Mouse (Mus musculus) thymus, adult 2 months (tissue): ENCODE results near the gene Tpm1.

Experiments
- CTCF ChIP-seq: fragments of 200-500 bp; IDR thresholded peaks from 2 replicates; pipeline ENCODE4 v1.5.1; 2012; ENCODE audit warnings: mild to moderate bottlenecking, control low read depth, low read length, moderate library complexity, borderline replicate concordance; ENCODE audit not compliant: control insufficient read depth, poor library complexity, insufficient read depth; ENCODE audit errors: extremely low read depth
- POLR2A ChIP-seq: fragments of 200-500 bp; IDR thresholded peaks from 2 replicates; pipeline ENCODE4 v1.6.1; 2012; ENCODE audit warnings: mild to moderate bottlenecking, low read length, control low read depth, moderate library complexity; ENCODE audit not compliant: control insufficient read depth, poor library complexity, insufficient read depth; ENCODE audit errors: extremely low read depth

DNA sequence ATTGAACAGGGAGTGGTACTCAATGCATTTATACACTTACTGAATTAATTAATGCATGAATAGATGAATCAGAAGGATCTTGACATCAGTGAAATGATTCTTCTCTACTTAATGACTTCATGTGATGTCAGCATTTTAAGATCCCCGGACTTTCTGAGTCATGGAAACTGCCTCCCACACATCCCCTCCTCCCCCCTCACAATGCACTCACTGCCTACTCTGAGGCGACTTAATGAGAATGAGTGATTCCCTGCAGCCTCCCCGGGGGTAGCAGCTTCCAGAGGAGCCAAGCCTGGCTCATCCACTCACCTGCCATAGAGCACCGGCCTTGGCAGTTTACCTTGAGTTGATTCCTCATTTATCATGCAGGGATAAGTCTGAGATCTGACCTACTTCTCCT lies 46.0 kb downstream of the Tpm1 start:
- no peak for TF ChIP-seq CTCF
- no peak for TF ChIP-seq POLR2A
